Mouse (Mus musculus) liver, adult 2 months (tissue): ENCODE measurements around the gene Slc4a11.
"Not testable (repeated sequence)": the region's sequence is repeated elsewhere in the genome, so short reads cannot be mapped to it uniquely, and the experiment has no call there.

Source experiments
- CTCF ChIP-seq: fragments of 200-500 bp; IDR thresholded peaks from 2 replicates; pipeline ENCODE4 v1.5.1; 2011; ENCODE audit warnings: low read depth, low read length, control low read depth
- POLR2A ChIP-seq: fragments of 200-500 bp; IDR thresholded peaks from 2 replicates; pipeline ENCODE4 v1.6.1; 2011; ENCODE audit warnings: low read length, control low read depth; ENCODE audit not compliant: insufficient read depth; ENCODE audit errors: extremely low read depth

- TF ChIP-seq POLR2A, CTCF: not testable (repeated sequence)
Observed at GRCm38 (mm10) chr2:130649028-130649427, 48.3 kb downstream of the Slc4a11 start.
